Mouse (Mus musculus) forebrain, embryonic 16.5 days (tissue): ENCODE data around the gene Gm9945. TPM values are rescaled to one million over a fixed set of nuclear protein-coding genes. Genes with fewer than 3 reads are reported as not detected.

Experiments
- ATAC-seq: fragments of 200-750 bp; cut with Nextera tagmentation; 2 replicates; pipeline ENCODE4 v1.8.0; 2017; ENCODE audit warnings: mild to moderate bottlenecking, moderate library complexity
- H3K27ac ChIP-seq: fragments of 300-500 bp; sonication (generic); 2 replicates; pipeline ENCODE4 v1.5.1; 2014; ENCODE audit warnings: low read length, control low read depth
- H3K27me3 ChIP-seq: fragments of 300-500 bp; sonication (generic); replicated peaks from 2 replicates; pipeline ENCODE4 v1.6.1; 2014; ENCODE audit warnings: low read length; ENCODE audit not compliant: control insufficient read depth, insufficient read depth
- H3K36me3 ChIP-seq: fragments of 300-500 bp; sonication (generic); 2 replicates; pipeline ENCODE4 v1.6.1; 2014; ENCODE audit not compliant: control insufficient read depth, insufficient read depth
- H3K4me1 ChIP-seq: fragments of 300-500 bp; sonication (generic); replicated peaks from 2 replicates; pipeline ENCODE4 v1.6.1; 2014; ENCODE audit warnings: low read length; ENCODE audit not compliant: control insufficient read depth, insufficient read depth
- H3K4me2 ChIP-seq: fragments of 300-500 bp; sonication (generic); 2 replicates; pipeline ENCODE4 v1.6.1; 2014; ENCODE audit warnings: mild to moderate bottlenecking, low read length, control low read depth
- H3K4me3 ChIP-seq: fragments of 300-500 bp; sonication (generic); replicated peaks from 2 replicates; pipeline ENCODE4 v1.5.1; 2014; ENCODE audit warnings: mild to moderate bottlenecking, low read length, control low read depth
- H3K9ac ChIP-seq: fragments of 300-500 bp; sonication (generic); replicated peaks from 2 replicates; pipeline ENCODE4 v1.6.1; 2014; ENCODE audit warnings: low read depth, low read length, control low read depth
- H3K9me3 ChIP-seq: fragments of 300-500 bp; sonication (generic); 2 replicates; pipeline ENCODE4 v1.6.1; 2016; ENCODE audit warnings: low read length; ENCODE audit not compliant: control insufficient read depth
- WGBS: fragments of 180-500 bp; shearing (Covaris S2); extraction: QIAGEN DNeasy Blood & Tissue Kit; methylation state at CpG from one replicate; pipeline ENCODE4 v1.1.7; 2014; 5-methylcytosine and 5-hydroxymethylcytosine counted together
- polyA plus RNA-seq: library from polyadenylated mRNA; unstranded; fragments of >200 nt; fragmentation: Nextera tagmentation; extraction: Ambion mirVana; gene quantifications from 2 replicates; pipeline ENCODE4 v1.2.1, GENCODE M21; 2015

Gm9945 gene
- polyA plus RNA-seq, 1 experiment from 2014 or later = not detected

- Histone ChIP-seq H3K9ac (no peak overlapping the region), H3K36me3 (no peaks in the 10 kb centered on the region), H3K4me2 (no peak overlapping the region), H3K4me1 (peaks cover 9% of the 10 kb centered on the region; the same call in 1 of the 2 replicates), H3K4me3 (no peak overlapping the region), H3K27me3 (no peaks in the 10 kb centered on the region), H3K27ac (no peak overlapping the region), H3K9me3 (no peaks in the 10 kb centered on the region)
- no peak for ATAC-seq
- 78% methylated on average over 8 of the region's 8 CpGs for WGBS
Measured at GRCm38 (mm10) chr11:53502039-53502765, 22.2 kb downstream of the Gm9945 start.

DNA sequence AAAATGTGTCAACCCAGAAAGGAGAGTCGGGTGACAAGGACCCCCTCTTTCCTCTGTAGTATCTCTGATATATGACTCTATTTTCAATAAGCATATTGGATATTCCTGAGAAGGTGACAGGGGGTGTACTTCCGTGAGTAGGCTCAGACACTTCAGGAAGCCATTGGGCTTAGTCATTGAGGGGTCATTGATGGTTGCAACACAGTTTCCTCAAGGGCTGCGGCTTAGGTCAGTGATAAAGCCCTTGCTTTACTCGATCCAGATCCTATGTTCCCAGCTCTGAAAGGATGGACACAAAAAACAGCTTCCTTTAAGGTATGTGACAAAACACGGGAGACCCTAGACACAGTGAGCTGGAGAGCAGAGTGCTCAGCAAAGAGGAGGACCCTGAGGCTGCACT lies 23.8 kb downstream of the Gm9945 start:
- 89% methylated on average over 5 of the region's 5 CpGs for WGBS
- no peak for ATAC-seq
- peaks cover 9% of the 10 kb centered on the region; the same call in 1 of the 2 replicates for H3K4me1 ChIP-seq
- no peak overlapping the region for H3K4me3 ChIP-seq
- H3K36me3 ChIP-seq = no peaks in the 10 kb centered on the region
- no peaks in the 10 kb centered on the region for H3K27me3 ChIP-seq
- no peak overlapping the region for H3K9ac ChIP-seq
- no peak overlapping the region for H3K27ac ChIP-seq
- H3K4me2 ChIP-seq = no peak overlapping the region
- no peaks in the 10 kb centered on the region for H3K9me3 ChIP-seq

DNA sequence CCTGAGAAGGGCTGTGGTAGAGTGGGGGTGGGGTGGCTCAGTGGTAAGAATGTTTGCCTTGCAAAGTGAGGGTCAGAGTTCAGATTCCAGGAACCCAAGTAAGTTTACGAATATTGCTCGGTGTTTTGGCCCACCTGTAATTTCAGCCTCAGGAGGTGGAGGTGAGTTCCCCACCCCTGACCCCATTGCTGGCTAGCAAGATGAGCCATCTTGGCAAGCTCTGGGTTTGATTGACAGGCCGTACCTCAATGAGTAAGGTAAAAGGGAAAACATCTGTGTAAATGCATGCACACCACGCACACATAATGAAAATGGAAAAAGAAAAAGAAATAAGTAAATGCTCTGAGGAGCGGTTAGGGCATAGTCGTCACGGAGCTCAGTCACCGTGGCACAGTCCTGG lies 24.4 kb downstream of the Gm9945 start:
- Histone ChIP-seq H3K9me3 (no peaks in the 10 kb centered on the region), H3K9ac (no peak overlapping the region), H3K4me1 (peaks cover 9% of the 10 kb centered on the region; the same call in 1 of the 2 replicates), H3K27me3 (no peaks in the 10 kb centered on the region), H3K4me2 (no peak overlapping the region), H3K36me3 (no peaks in the 10 kb centered on the region), H3K4me3 (no peak overlapping the region), H3K27ac (no peak overlapping the region)
- ATAC-seq = no peak
- WGBS = 89% methylated on average over 8 of the region's 8 CpGs

DNA sequence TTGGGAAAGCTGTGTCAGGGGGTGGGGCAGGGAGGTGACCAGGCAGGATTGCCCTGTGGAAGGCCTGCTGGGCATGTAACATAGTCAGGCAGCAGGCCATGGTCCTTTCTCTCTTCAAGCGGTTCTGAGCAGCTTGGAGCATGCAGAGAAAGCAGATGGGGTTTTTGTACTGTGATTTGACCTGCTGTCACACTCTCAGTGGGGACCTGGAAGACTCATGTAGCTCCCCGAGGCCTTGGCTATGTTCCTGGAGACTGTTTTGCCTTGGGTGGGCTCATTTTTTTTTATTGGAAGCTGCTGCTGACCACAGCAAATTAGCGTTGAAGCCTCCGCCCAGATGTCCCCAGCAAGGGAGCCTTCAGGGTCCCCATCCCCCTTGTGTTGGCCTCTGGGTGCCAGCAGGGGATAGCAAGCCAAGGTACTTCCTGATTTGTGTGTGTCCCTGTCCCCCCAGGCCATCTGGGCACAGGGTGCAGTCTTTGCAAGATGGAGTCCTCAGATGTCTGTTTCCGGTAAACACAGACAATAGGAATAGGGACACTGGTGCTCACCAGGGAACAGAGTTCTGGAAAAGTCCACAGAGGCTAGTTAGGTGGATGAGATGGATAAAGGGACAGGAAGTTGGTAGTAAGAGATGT lies 25.2 kb downstream of the Gm9945 start:
- WGBS = 49% methylated on average over 5 of the region's 5 CpGs
- peak; percentile 61 for ATAC-seq
- Histone ChIP-seq H3K9me3 (no peaks in the 10 kb centered on the region), H3K4me2 (no peak overlapping the region), H3K27ac (no peak overlapping the region), H3K4me1 (peaks cover 12% of the 10 kb centered on the region; the same call in 1 of the 2 replicates), H3K27me3 (no peaks in the 10 kb centered on the region), H3K4me3 (no peak overlapping the region), H3K9ac (no peak overlapping the region), H3K36me3 (no peaks in the 10 kb centered on the region)

DNA sequence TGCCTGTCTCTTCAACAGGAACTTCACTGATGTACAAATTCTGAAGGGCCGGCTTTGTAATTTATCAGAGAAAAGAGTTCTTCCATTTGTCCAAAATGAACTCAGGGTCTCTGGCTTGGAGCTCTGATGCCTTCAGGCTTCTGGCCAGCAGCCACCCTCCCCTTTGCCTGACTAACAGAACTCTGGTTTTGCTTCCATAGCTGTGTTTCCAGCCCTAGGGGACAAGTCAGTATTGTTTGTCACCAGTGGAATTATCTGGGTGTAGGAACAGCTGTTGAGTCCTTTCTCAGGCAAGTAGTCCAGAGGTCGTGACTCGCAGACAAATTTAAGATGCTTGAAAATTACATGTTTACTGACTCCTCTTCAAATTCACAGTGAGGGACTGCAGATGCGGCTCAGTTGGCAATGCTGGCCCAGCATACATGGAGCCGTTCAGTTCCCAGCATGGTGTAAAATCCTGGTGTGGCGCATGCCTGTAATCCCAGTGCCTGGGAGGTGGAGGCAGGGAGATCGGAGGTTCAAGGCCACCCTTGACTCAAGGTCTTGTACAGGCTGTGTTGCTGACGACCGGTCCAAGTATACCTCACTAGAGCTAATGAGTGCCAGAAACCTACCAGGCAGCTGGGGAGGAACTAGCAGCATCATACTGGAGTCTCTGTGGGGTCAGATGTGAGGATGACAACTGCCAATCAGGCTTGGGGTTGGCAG lies 27.3 kb downstream of the Gm9945 start:
- no peaks in the 10 kb centered on the region for H3K9me3 ChIP-seq
- WGBS = 84% methylated on average over 9 of the region's 9 CpGs
- no peak overlapping the region for H3K27ac ChIP-seq
- no peak overlapping the region for H3K4me3 ChIP-seq
- no peak for ATAC-seq
- no peak overlapping the region for H3K9ac ChIP-seq
- no peaks in the 10 kb centered on the region for H3K36me3 ChIP-seq
- H3K27me3 ChIP-seq = no peaks in the 10 kb centered on the region
- no peak overlapping the region for H3K4me2 ChIP-seq
- H3K4me1 ChIP-seq = peaks cover 8% of the 10 kb centered on the region; the same call in 1 of the 2 replicates

DNA sequence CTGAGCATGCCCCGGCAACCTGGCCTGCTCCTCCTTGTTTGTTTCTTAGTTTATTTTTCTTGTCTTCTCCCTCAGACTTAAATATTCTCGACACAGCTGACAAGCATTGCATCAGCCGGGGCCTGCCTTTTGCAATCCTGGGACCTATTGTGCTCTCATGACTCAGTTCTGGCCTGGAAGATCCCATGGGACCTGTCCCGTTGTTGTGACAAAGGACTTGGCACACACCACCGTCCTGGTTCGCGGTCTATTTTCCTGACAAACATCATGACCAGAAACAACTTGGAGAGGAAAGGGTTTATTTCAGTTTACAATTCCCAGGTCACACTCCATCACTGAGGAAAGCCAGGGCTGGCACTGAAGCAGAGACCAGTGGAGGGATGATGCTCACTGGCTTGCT lies 28.2 kb downstream of the Gm9945 start:
- H3K9me3 ChIP-seq = no peaks in the 10 kb centered on the region
- no peak overlapping the region for H3K27ac ChIP-seq

DNA sequence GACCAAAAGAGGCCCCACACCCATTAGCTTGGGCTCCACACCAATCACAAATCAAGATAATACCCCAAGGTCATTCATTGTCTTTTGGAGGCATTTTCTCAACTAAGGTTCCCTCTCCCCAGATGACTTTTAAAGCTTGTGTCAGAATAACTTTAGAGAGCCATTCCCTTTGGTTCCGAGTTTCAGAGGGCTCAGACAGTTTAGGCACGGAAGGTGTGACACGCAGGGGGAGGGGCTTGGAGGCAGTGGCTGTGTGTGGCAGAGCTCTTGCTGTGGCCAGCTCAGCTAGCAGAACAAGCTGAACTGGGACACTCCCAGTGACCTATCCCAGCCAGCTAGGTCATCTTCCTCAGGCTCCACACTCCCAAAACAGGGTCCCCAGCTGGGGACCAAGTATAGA lies 28.6 kb downstream of the Gm9945 start:
- Histone ChIP-seq H3K4me3 (no peak overlapping the region), H3K27me3 (no peaks in the 10 kb centered on the region), H3K9ac (no peak overlapping the region), H3K36me3 (no peaks in the 10 kb centered on the region), H3K4me2 (no peak overlapping the region), H3K9me3 (no peaks in the 10 kb centered on the region), H3K27ac (no peak overlapping the region), H3K4me1 (peaks cover 8% of the 10 kb centered on the region; the same call in 1 of the 2 replicates)
- 63% methylated on average over 3 of the region's 3 CpGs for WGBS
- no peak for ATAC-seq

More for the DNA sequence above, 28.2 kb downstream of the Gm9945 start:
- WGBS = 61% methylated on average over 7 of the region's 7 CpGs
- H3K4me2 ChIP-seq = no peak overlapping the region
- no peak overlapping the region for H3K4me3 ChIP-seq
- H3K4me1 ChIP-seq = peaks cover 8% of the 10 kb centered on the region; the same call in 1 of the 2 replicates
- no peaks in the 10 kb centered on the region for H3K27me3 ChIP-seq
- ATAC-seq = no peak
- H3K9ac ChIP-seq = no peak overlapping the region
- no peaks in the 10 kb centered on the region for H3K36me3 ChIP-seq

- Histone ChIP-seq H3K9ac (no peak overlapping the region), H3K4me1 (0 out of 2 replicates have a peak, but pooled peaks cover 5% of the 10 kb centered on the region), H3K9me3 (no peaks in the 10 kb centered on the region), H3K4me3 (no peak overlapping the region), H3K36me3 (no peaks in the 10 kb centered on the region), H3K4me2 (no peak overlapping the region), H3K27me3 (no peaks in the 10 kb centered on the region), H3K27ac (no peak overlapping the region)
- ATAC-seq = no peak
- 46% methylated on average over 5 of the region's 5 CpGs for WGBS
Measured at GRCm38 (mm10) chr11:53510351-53510750, 30.4 kb downstream of the Gm9945 start.
